Mouse (Mus musculus) C2C12 (cell line): ENCODE measurements around the gene Map4.

ENCODE experiments used
- CTCF ChIP-seq: IDR thresholded peaks from one replicate; pipeline ENCODE4 v1.5.1; 2011; ENCODE audit not compliant: control insufficient read depth, insufficient read depth, insufficient read length
- MAX ChIP-seq: IDR thresholded peaks from one replicate; pipeline ENCODE4 v1.6.1; 2011; ENCODE audit warnings: mild to moderate bottlenecking, control low read depth
- MYOD1 ChIP-seq: IDR thresholded peaks from one replicate; pipeline ENCODE4 v1.6.1; 2011; ENCODE audit warnings: low read depth; ENCODE audit not compliant: control insufficient read depth, insufficient read length
- MYOG ChIP-seq: IDR thresholded peaks from one replicate; pipeline ENCODE4 v1.6.1; 2011; ENCODE audit not compliant: control insufficient read depth, insufficient read length; ENCODE audit errors: extremely low read depth

GRCm38 (mm10) chr9:109944712-109945111 is 13.5 kb downstream of the Map4 start:
- TF ChIP-seq MYOG (no peak), CTCF (no peak), MYOD1 (no peak), MAX (no peak)
